ENCODE assay signal across 22 mouse cellular contexts in the genomic region with DNA sequence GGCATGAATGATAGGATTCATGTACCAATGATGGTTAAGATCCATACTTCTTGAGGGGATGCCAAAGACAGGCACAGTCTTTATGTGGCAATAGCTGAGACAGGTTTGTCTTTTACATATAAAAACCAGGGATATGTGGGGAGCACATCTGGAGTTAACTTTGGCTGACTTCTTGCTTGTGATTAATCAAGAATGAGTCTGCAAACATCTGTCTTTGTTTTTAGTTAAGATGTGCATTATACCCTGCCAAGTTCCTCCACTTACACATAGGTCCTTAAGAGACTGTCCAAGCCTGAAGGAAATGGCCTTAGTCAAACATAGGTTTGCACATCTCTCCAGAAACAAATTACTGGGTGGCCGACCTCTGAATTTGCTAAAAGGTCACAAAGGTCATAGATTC.
DNase-seq lines count a peak whose midpoint lies in the region; ATAC-seq and TF ChIP-seq lines count a peak whose summit lies in the region.
"Had no signal": no experiment of that assay in that cellular context is flagged by ENCODE, and none has a peak within 500 bp of the region (broad histone marks: within the 10 kb centered on the region; RNA-seq: fewer than 3 reads in every experiment).

No protein-coding gene starts in this region.

- H3K4me3 ChIP-seq in embryonic facial prominence, embryonic 11.5 days (ENCODE audit: low read depth, low read length) = no peak overlapping the region
- no peak overlapping the region for H3K4me3 ChIP-seq in embryonic facial prominence, embryonic 10.5 days
- no peak overlapping the region for H3K4me3 ChIP-seq in limb, embryonic 14.5 days (replicated peaks; ENCODE audit: low read length)
- H3K4me3 ChIP-seq in limb, embryonic 10.5 days = no peak overlapping the region
- H3K4me3 ChIP-seq in embryonic facial prominence, embryonic 14.5 days (ENCODE audit: low read depth, low read length) = no peak overlapping the region
- H3K4me3 ChIP-seq: embryonic facial prominence, embryonic 13.5 days; forebrain, embryonic 13.5 days; forebrain, embryonic 15.5 days had no signal

- peak; percentile 32 for DNase-seq in embryonic facial prominence, embryonic 11.5 days (ENCODE audit: low spot score)
- DNase-seq in embryonic facial prominence, embryonic 10.5 days (ENCODE audit: low spot score) = no peak
- peak; percentile 25 for DNase-seq in limb, embryonic 14.5 days (ENCODE audit: low spot score)
- DNase-seq in limb, embryonic 10.5 days (ENCODE audit: low spot score) = no peak
- peak; percentile 56 for DNase-seq in 3T3-L1 (ENCODE audit: low read depth, low spot score)
- peak; percentile 72 for DNase-seq in embryonic facial prominence, embryonic 14.5 days (ENCODE audit: low spot score)
- no peak for DNase-seq in adrenal gland, adult 2 months
- DNase-seq in embryo, embryonic 11 days = no peak
- DNase-seq: adrenal gland, postnatal 10 days; adrenal gland, postnatal 25 days; cerebellum, adult 11 months; cerebellum, adult 18-20 months; cerebellum, adult 8-10 months; cerebellum, adult 9-11 months; cerebellum, postnatal 14 days; cerebellum, postnatal 36 days; forebrain, postnatal 0 days had no signal

- H3K36me3 ChIP-seq in embryonic facial prominence, embryonic 11.5 days (replicated peaks; ENCODE audit: control insufficient read depth, insufficient read depth, low read depth, low read length) = no peaks in the 10 kb centered on the region
- no peaks in the 10 kb centered on the region for H3K36me3 ChIP-seq in embryonic facial prominence, embryonic 10.5 days (replicated peaks)
- no peaks in the 10 kb centered on the region for H3K36me3 ChIP-seq in limb, embryonic 14.5 days (ENCODE audit: control insufficient read depth, insufficient read depth, low read length)
- no peaks in the 10 kb centered on the region for H3K36me3 ChIP-seq in limb, embryonic 10.5 days
- H3K36me3 ChIP-seq in embryonic facial prominence, embryonic 14.5 days (ENCODE audit: control insufficient read depth, insufficient read depth, low read length) = no peaks in the 10 kb centered on the region
- H3K36me3 ChIP-seq: embryonic facial prominence, embryonic 13.5 days; forebrain, embryonic 15.5 days had no signal

- H3K9me3 ChIP-seq in embryonic facial prominence, embryonic 11.5 days (replicated peaks; ENCODE audit: control insufficient read depth, low read length) = no peaks in the 10 kb centered on the region
- H3K9me3 ChIP-seq in embryonic facial prominence, embryonic 10.5 days = no peaks in the 10 kb centered on the region
- H3K9me3 ChIP-seq in limb, embryonic 14.5 days (ENCODE audit: control insufficient read depth, low read length) = no peaks in the 10 kb centered on the region
- H3K9me3 ChIP-seq in limb, embryonic 10.5 days (replicated peaks) = no peaks in the 10 kb centered on the region
- H3K9me3 ChIP-seq in embryonic facial prominence, embryonic 14.5 days (ENCODE audit: control insufficient read depth, low read length) = 0 out of 2 replicates have a peak, but pooled peaks cover 3% of the 10 kb centered on the region
- H3K9me3 ChIP-seq: embryonic facial prominence, embryonic 13.5 days; forebrain, embryonic 13.5 days; forebrain, embryonic 15.5 days had no signal

- no peak for TF ChIP-seq POLR2A in limb, embryonic 14.5 days (IDR thresholded peaks at IDR 0.05; ENCODE audit: borderline replicate concordance, extremely low read depth, insufficient read depth, insufficient read length)

- H3K27me3 ChIP-seq in embryonic facial prominence, embryonic 11.5 days (ENCODE audit: control insufficient read depth, insufficient read depth, low read length) = no peaks in the 10 kb centered on the region
- H3K27me3 ChIP-seq in embryonic facial prominence, embryonic 10.5 days (replicated peaks; ENCODE audit: low read depth, poor library complexity, severe bottlenecking) = no peaks in the 10 kb centered on the region
- H3K27me3 ChIP-seq in limb, embryonic 14.5 days (ENCODE audit: control insufficient read depth, insufficient read depth, low read length) = no peaks in the 10 kb centered on the region
- no peaks in the 10 kb centered on the region for H3K27me3 ChIP-seq in limb, embryonic 10.5 days (ENCODE audit: low read depth, poor library complexity, severe bottlenecking)
- no peaks in the 10 kb centered on the region for H3K27me3 ChIP-seq in embryonic facial prominence, embryonic 14.5 days (replicated peaks; ENCODE audit: control insufficient read depth, insufficient read depth, low read length)
- H3K27me3 ChIP-seq: embryonic facial prominence, embryonic 13.5 days; forebrain, embryonic 13.5 days; forebrain, embryonic 15.5 days had no signal

- WGBS in embryonic facial prominence, embryonic 11.5 days = 38% methylated on average over 1 of the region's 1 CpGs
- WGBS in embryonic facial prominence, embryonic 10.5 days = 54% methylated on average over 1 of the region's 1 CpGs
- WGBS in limb, embryonic 14.5 days = 47% methylated on average over 1 of the region's 1 CpGs
- 37% methylated on average over 1 of the region's 1 CpGs for WGBS in limb, embryonic 10.5 days
- 20% methylated on average over 1 of the region's 1 CpGs for WGBS in embryonic facial prominence, embryonic 14.5 days

- H3K27ac ChIP-seq in embryonic facial prominence, embryonic 11.5 days (replicated peaks; ENCODE audit: low read depth, low read length) = no peak overlapping the region
- no peak overlapping the region for H3K27ac ChIP-seq in embryonic facial prominence, embryonic 10.5 days (replicated peaks)
- no peak overlapping the region for H3K27ac ChIP-seq in limb, embryonic 14.5 days (replicated peaks; ENCODE audit: low read depth, low read length)
- H3K27ac ChIP-seq in limb, embryonic 10.5 days = no peak overlapping the region
- H3K27ac ChIP-seq in embryonic facial prominence, embryonic 14.5 days (replicated peaks; ENCODE audit: low read depth, low read length) = no peak overlapping the region
- H3K27ac ChIP-seq: embryonic facial prominence, embryonic 13.5 days; forebrain, embryonic 13.5 days; forebrain, embryonic 15.5 days had no signal

- no peaks in the 10 kb centered on the region for H3K4me1 ChIP-seq in embryonic facial prominence, embryonic 11.5 days (ENCODE audit: control insufficient read depth, insufficient read depth, low read length)
- H3K4me1 ChIP-seq in embryonic facial prominence, embryonic 10.5 days = no peaks in the 10 kb centered on the region
- no peaks in the 10 kb centered on the region for H3K4me1 ChIP-seq in limb, embryonic 14.5 days (ENCODE audit: control insufficient read depth, insufficient read depth, low read length)
- H3K4me1 ChIP-seq in limb, embryonic 10.5 days = peaks cover 3% of the 10 kb centered on the region; the same call in 1 of the 2 replicates
- no peaks in the 10 kb centered on the region for H3K4me1 ChIP-seq in embryonic facial prominence, embryonic 14.5 days (ENCODE audit: control insufficient read depth, insufficient read depth, low read length)
- H3K4me1 ChIP-seq: embryonic facial prominence, embryonic 13.5 days; forebrain, embryonic 13.5 days; forebrain, embryonic 15.5 days had no signal

- ATAC-seq in embryonic facial prominence, embryonic 11.5 days (replicated peaks; ENCODE audit: insufficient number of reproducible peaks, low FRiP score, low TSS enrichment, low read depth) = no peak
- ATAC-seq in limb, embryonic 14.5 days (ENCODE audit: low FRiP score, low read depth) = no peak
- no peak for ATAC-seq in embryonic facial prominence, embryonic 14.5 days (ENCODE audit: low read depth)
- ATAC-seq: activated CD4-positive, CD25-positive, alpha-beta regulatory T cell, adult 4 months; forebrain, embryonic 13.5 days; forebrain, embryonic 15.5 days; forebrain, postnatal 0 days; Patski had no signal

- H3K4me2 ChIP-seq in embryonic facial prominence, embryonic 11.5 days (ENCODE audit: low read depth, low read length) = no peak overlapping the region
- H3K4me2 ChIP-seq in limb, embryonic 14.5 days (replicated peaks; ENCODE audit: low read depth, low read length, severe bottlenecking) = no peak overlapping the region
- no peak overlapping the region for H3K4me2 ChIP-seq in embryonic facial prominence, embryonic 14.5 days (ENCODE audit: low read depth, low read length)
- H3K4me2 ChIP-seq: embryonic facial prominence, embryonic 13.5 days; forebrain, embryonic 13.5 days; forebrain, embryonic 15.5 days had no signal

- no peak overlapping the region for H3K9ac ChIP-seq in embryonic facial prominence, embryonic 11.5 days (replicated peaks; ENCODE audit: low read length)
- no peak overlapping the region for H3K9ac ChIP-seq in limb, embryonic 14.5 days (ENCODE audit: low read depth, low read length, severe bottlenecking)
- H3K9ac ChIP-seq in embryonic facial prominence, embryonic 14.5 days (ENCODE audit: low read depth, low read length) = no peak overlapping the region
- H3K9ac ChIP-seq: embryonic facial prominence, embryonic 13.5 days; forebrain, embryonic 13.5 days; forebrain, embryonic 15.5 days; forebrain, postnatal 0 days had no signal

Comparison
In these comparisons a context has a peak if more than half of its experiments do, and no peak if none do; other contexts are left out.
1. DNase-seq: peak in embryonic facial prominence, embryonic 11.5 days (single experiment), limb, embryonic 14.5 days (single experiment), 3T3-L1 (single experiment) and embryonic facial prominence, embryonic 14.5 days (single experiment); none in embryonic facial prominence, embryonic 10.5 days (single experiment), limb, embryonic 10.5 days (single experiment), adrenal gland, adult 2 months (single experiment) and embryo, embryonic 11 days (single experiment).